8 mouse cellular contexts compared by ENCODE assay signal in the genomic region with DNA sequence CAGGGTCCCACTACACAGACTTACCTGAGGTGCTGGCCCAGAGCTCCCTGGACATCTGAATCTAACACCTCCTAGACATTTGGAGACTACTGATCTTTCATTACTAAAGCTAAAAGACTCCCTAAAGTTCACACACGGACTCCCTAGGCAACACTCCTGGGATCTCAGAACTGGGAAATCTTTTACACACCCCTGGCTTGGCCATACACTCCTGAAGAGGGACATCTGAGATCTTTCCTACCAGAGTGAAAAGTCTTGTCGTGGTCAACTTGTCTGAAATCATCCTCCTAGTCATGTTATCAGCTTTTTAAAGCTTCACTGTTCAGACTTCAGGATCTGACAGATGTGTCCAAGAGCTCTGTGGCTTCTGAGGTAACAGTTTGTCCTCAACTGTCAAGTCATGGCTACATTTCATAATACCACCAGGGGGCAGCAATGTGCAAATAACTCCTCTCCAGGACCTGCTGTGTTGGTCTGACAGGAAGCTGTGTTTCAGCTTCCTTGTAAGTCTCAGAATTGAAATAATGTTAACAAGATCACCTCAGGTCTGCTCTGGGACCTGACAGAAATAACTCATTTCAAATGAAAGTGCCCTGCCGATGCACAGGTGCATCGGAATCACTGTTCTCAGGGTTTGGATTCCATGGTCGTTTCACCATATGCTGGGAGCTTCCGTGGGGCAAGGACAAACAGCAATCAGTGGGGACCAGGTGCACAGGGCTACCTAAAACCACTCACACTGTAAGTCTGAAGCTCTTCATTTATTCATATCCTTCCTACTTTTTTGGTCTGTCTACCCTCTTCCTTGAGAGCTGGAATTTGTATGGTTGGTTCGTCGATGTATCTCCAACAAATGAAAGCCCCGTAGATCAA.
DNase-seq lines count a peak whose midpoint lies in the region; ATAC-seq and TF ChIP-seq lines count a peak whose summit lies in the region.

No protein-coding gene starts in this region.

- H3K4me3 ChIP-seq in cerebellum, adult 2 months (replicated peaks; ENCODE audit: insufficient read depth, low read depth, low read length), result no peak overlapping the region

- no peaks in the 10 kb centered on the region for H3K27me3 ChIP-seq in cerebellum, adult 2 months (ENCODE audit: control insufficient read depth, insufficient read depth, low read length)

- peak; percentile 45; the same call in 1 of the 2 replicates for TF ChIP-seq CTCF in cerebellum, adult 2 months (IDR thresholded peaks at IDR 0.05; ENCODE audit: borderline replicate concordance, insufficient read depth, low read depth, low read length)

- peak; percentile 31 for DNase-seq in WW6 (ENCODE audit: low read depth, low spot score)
- peak; percentile 35 to 47 for DNase-seq in cerebellum, adult 2 months
- peak; percentile 45 to 62 for DNase-seq in frontal cortex, postnatal 10 days (ENCODE audit: low spot score in 2 of 2)
- peak; percentile 67 to 72 for DNase-seq in left cerebral cortex, adult 18-20 months (ENCODE audit: low spot score in 2 of 2)
- DNase-seq in right cerebral cortex, postnatal 14 days, result peak; percentile 49

- TF ChIP-seq POLR2A in cerebellum, adult 2 months (IDR thresholded peaks at IDR 0.05; ENCODE audit: borderline replicate concordance, insufficient read depth, low read length), result no peak

- H3K4me1 ChIP-seq in cerebellum, adult 2 months (ENCODE audit: control insufficient read depth, insufficient read depth, low read length), result no peaks in the 10 kb centered on the region

- WGBS in cerebellum, adult 2 months, result 62% methylated on average over 9 of the region's 9 CpGs

- H3K27ac ChIP-seq in cerebellum, adult 2 months (ENCODE audit: insufficient read depth, low read length), result no peak overlapping the region

- peak; percentile 64 for ATAC-seq in inflammation-experienced regulatory T-cells, adult 6 months
- peak; percentile 94 for ATAC-seq in megakaryocyte-erythroid progenitor cell, adult 5-6 weeks (replicated peaks; ENCODE audit: low FRiP score, low TSS enrichment, poor library complexity, severe bottlenecking)
- no peak for ATAC-seq in erythroblast, adult 5-6 weeks (replicated peaks; ENCODE audit: low FRiP score, poor library complexity, severe bottlenecking)
